Mouse (Mus musculus) heart, postnatal 0 days (tissue): Measurements from ENCODE around the gene Kctd19. TPM values are rescaled to one million over a fixed set of nuclear protein-coding genes. Genes with fewer than 3 reads are reported as not detected.

ENCODE experiments used
- ATAC-seq: fragments of 200-750 bp; cut with Nextera tagmentation; 2 replicates; pipeline ENCODE4 v1.8.0; 2017; ENCODE audit warnings: low read depth, moderate number of reproducible peaks, moderate library complexity; ENCODE audit not compliant: insufficient read depth
- DNase-seq: peaks from one replicate; pipeline ENCODE4 v3.0.0-alpha.2; 2016; ENCODE audit warnings: low spot score
- H3K27ac ChIP-seq: fragments of 300-500 bp; sonication (generic); 2 replicates; pipeline ENCODE4 v1.5.1; 2014; ENCODE audit warnings: low read depth, mild to moderate bottlenecking
- H3K27me3 ChIP-seq: fragments of 300-500 bp; sonication (generic); 2 replicates; pipeline ENCODE4 v1.6.1; 2014; ENCODE audit warnings: low read length, mixed read lengths; ENCODE audit not compliant: control insufficient read depth, insufficient read depth
- H3K36me3 ChIP-seq: fragments of 300-500 bp; sonication (generic); replicated peaks from 2 replicates; pipeline ENCODE4 v1.6.1; 2014; ENCODE audit warnings: low read length, mixed read lengths; ENCODE audit not compliant: control insufficient read depth, insufficient read depth
- H3K4me1 ChIP-seq: fragments of 300-500 bp; sonication (generic); 2 replicates; pipeline ENCODE4 v1.6.1; 2014; ENCODE audit warnings: antibody characterized with exemption; ENCODE audit not compliant: control insufficient read depth, insufficient read depth
- H3K4me2 ChIP-seq: fragments of 300-500 bp; sonication (generic); 2 replicates; pipeline ENCODE4 v1.6.1; 2014; ENCODE audit warnings: low read depth, mild to moderate bottlenecking, low read length, moderate library complexity
- H3K4me3 ChIP-seq: fragments of 300-500 bp; sonication (generic); 2 replicates; pipeline ENCODE4 v1.5.1; 2014; ENCODE audit warnings: low read depth, low read length
- H3K9ac ChIP-seq: fragments of 300-500 bp; sonication (generic); replicated peaks from 2 replicates; pipeline ENCODE4 v1.6.1; 2014; ENCODE audit warnings: low read depth, low read length, mixed read lengths
- H3K9me3 ChIP-seq: fragments of 300-500 bp; sonication (generic); replicated peaks from 2 replicates; pipeline ENCODE4 v1.6.1; 2016; ENCODE audit warnings: low read length; ENCODE audit not compliant: control insufficient read depth
- CTCF ChIP-seq: IDR thresholded peaks from 2 replicates; pipeline ENCODE4 v1.5.1; 2016; ENCODE audit warnings: antibody characterized with exemption, control low read depth, low read depth
- EP300 ChIP-seq: IDR thresholded peaks from 2 replicates; pipeline ENCODE4 v1.6.1; 2016; ENCODE audit warnings: antibody characterized with exemption, low read depth
- WGBS: fragments of 180-500 bp; shearing (Covaris S2); extraction: QIAGEN DNeasy Blood & Tissue Kit; methylation state at CpG from one replicate; pipeline ENCODE4 v1.1.7; 2014; 5-methylcytosine and 5-hydroxymethylcytosine counted together
- polyA plus RNA-seq: library from polyadenylated mRNA; unstranded; fragments of >200 nt; fragmentation: Nextera tagmentation; extraction: Ambion mirVana; gene quantifications from 2 replicates; pipeline ENCODE4 v1.2.1, GENCODE M21; 2015
- total RNA-seq: library from RNA; depleted of rRNA; stranded (reverse); fragments of >200 nt; gene quantifications from 2 replicates; pipeline ENCODE4 v1.2.3, GENCODE M21; 2014; ENCODE audit warnings: low replicate concordance

The Kctd19 gene
- total and polyA plus RNA-seq, 2 experiments from 2014 or later = not detected

- no peak overlapping the region for H3K4me3 ChIP-seq
- no peaks in the 10 kb centered on the region for H3K27me3 ChIP-seq
- ATAC-seq (no peak), DNase-seq (no peak)
- H3K9ac ChIP-seq = no peak overlapping the region
- no peak overlapping the region for H3K27ac ChIP-seq
- peaks cover under 1% of the 10 kb centered on the region; the same call in 1 of the 2 replicates for H3K4me1 ChIP-seq
- H3K4me2 ChIP-seq = no peak overlapping the region
- no peaks in the 10 kb centered on the region for H3K9me3 ChIP-seq
- no peaks in the 10 kb centered on the region for H3K36me3 ChIP-seq
- TF ChIP-seq CTCF (no peak), EP300 (no peak)
- WGBS = 54% methylated on average over 15 of the region's 15 CpGs
Observed at GRCm38 (mm10) chr8:105451903-105452603, 38.8 kb upstream of the Kctd19 start.

DNA sequence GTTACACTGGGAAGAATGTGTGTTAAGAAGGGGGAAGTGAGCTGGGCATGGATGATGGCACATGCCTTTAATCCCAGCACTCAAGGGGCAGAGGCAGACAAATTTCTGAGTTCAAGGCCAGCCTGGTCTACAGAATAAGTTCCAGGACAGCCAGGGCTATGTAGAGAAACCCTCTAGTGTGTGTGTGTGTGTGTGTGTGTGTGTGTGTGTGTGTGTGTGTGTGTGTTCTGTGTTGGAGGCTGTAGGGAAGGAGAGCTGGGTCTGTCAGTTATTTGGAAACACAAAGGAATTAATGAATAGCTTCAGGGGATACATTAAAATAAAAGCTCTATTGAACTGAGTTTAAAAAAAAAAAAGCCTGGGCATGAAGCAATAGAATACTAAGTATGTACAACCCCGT is 37.7 kb upstream of the Kctd19 start:
- no peak for ATAC-seq
- Histone ChIP-seq H3K9ac (no peak overlapping the region), H3K4me1 (no peaks in the 10 kb centered on the region), H3K4me3 (no peak overlapping the region), H3K36me3 (no peaks in the 10 kb centered on the region), H3K27me3 (no peaks in the 10 kb centered on the region; the same call in 1 of the 2 replicates), H3K27ac (no peak overlapping the region), H3K4me2 (no peak overlapping the region), H3K9me3 (no peaks in the 10 kb centered on the region)
- TF ChIP-seq EP300 = no peak
- no peak for TF ChIP-seq CTCF
- DNase-seq = no peak
- 77% methylated on average over 1 of the region's 1 CpGs for WGBS

- ATAC-seq (no peak), DNase-seq (no peak)
- Histone ChIP-seq H3K9me3 (no peaks in the 10 kb centered on the region), H3K36me3 (no peaks in the 10 kb centered on the region), H3K27ac (no peak overlapping the region), H3K27me3 (no peaks in the 10 kb centered on the region; the same call in 1 of the 2 replicates), H3K4me2 (no peak overlapping the region), H3K4me3 (no peak overlapping the region), H3K4me1 (no peaks in the 10 kb centered on the region), H3K9ac (no peak overlapping the region)
- 75% methylated on average over 5 of the region's 5 CpGs for WGBS
- no peak for TF ChIP-seq EP300
- no peak for TF ChIP-seq CTCF
Observed at GRCm38 (mm10) chr8:105448596-105448995, 35.3 kb upstream of the Kctd19 start.

DNA sequence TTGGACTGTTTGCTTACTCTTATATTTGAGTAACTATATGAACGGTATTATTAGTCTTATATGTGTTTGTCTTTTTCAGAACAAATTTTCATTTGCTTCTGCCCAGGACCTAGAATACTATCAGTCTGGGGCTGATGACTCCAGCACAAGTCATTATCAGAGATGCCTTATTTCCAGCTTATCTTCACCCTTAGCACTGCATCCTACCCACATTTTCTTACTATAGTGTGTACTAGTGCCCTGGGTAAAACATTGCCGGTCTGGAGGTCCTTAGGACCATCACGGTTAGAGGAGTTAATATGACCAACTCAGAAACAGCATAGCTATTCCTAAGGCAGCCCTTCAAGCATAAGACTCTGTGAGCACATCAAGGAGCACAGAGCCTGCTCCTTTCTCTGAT is 34.9 kb upstream of the Kctd19 start:
- H3K4me1 ChIP-seq = no peaks in the 10 kb centered on the region
- 86% methylated on average over 3 of the region's 3 CpGs for WGBS
- no peaks in the 10 kb centered on the region for H3K9me3 ChIP-seq
- DNase-seq (no peak), ATAC-seq (no peak)
- no peak for TF ChIP-seq EP300
- no peak for TF ChIP-seq CTCF
- H3K27ac ChIP-seq = no peak overlapping the region
- H3K4me2 ChIP-seq = no peak overlapping the region
- no peak overlapping the region for H3K4me3 ChIP-seq
- no peaks in the 10 kb centered on the region for H3K36me3 ChIP-seq
- H3K9ac ChIP-seq = no peak overlapping the region
- H3K27me3 ChIP-seq = no peaks in the 10 kb centered on the region; the same call in 1 of the 2 replicates

GRCm38 (mm10) chr8:105446127-105446552 is 32.8 kb upstream of the Kctd19 start:
- Histone ChIP-seq H3K9ac (no peak overlapping the region), H3K36me3 (no peaks in the 10 kb centered on the region), H3K4me1 (no peaks in the 10 kb centered on the region), H3K27me3 (peaks cover 4% of the 10 kb centered on the region; the same call in 1 of the 2 replicates), H3K27ac (peak overlapping the region; percentile 34; the same call in 1 of the 2 replicates), H3K4me3 (no peak overlapping the region), H3K9me3 (no peaks in the 10 kb centered on the region), H3K4me2 (peak overlapping the region; percentile 12; the same call in 1 of the 2 replicates)
- DNase-seq (peak; percentile 13), ATAC-seq (no peak)
- WGBS = 26% methylated on average over 4 of the region's 4 CpGs
- TF ChIP-seq CTCF (no peak), EP300 (no peak)
